Mouse (Mus musculus) embryonic stem cell, embryonic (primary cell): ENCODE data around the gene Scarb2.

Experiments used
- CTCF ChIA-PET, 4 experiments: fragments of 300-600 bp in 2 of 4; fragments of 350-600 bp in 2 of 4; sonication (Branson Sonifier 250); formaldehyde crosslinking; loops; one replicate each; lab custom pipeline; 2022; ENCODE audit warnings: inconsistent platforms in 2 of 4; lab: Charles Lee
- POLR2A ChIA-PET, 4 experiments: fragments of 300-600 bp in 2 of 4; fragments of 350-600 bp in 2 of 4; sonication (Branson Sonifier 250); formaldehyde crosslinking; loops; one replicate each; lab custom pipeline; 2022; ENCODE audit warnings: antibody characterized with exemption in 4 of 4, inconsistent platforms in 1 of 4; lab: Charles Lee

The Scarb2 gene

GRCm38 (mm10) chr5:92430723-92431122, 75.9 kb downstream of the Scarb2 start:
- ChIA-PET POLR2A (interaction anchor here in 3 of 4 experiments (0.6 to 1.5 kb wide), 9 partner anchors 10 to 471 kb away, joined by 3 to 4 read pairs (median 3); no protein-coding TSS in a partner anchor), CTCF (interaction anchor here in 2 of 4 experiments (0.5 to 1.2 kb wide), 2 partner anchors 33 to 108 kb away, joined by 3 to 25 read pairs; no protein-coding TSS in a partner anchor)

GRCm38 (mm10) chr5:92424126-92424525, 82.5 kb downstream of the Scarb2 start:
- ChIA-PET CTCF (interaction anchor here in 2 of 4 experiments (0.7 kb wide), 2 partner anchors 15 to 289 kb away, joined by 3 to 6 read pairs; no protein-coding TSS in a partner anchor), POLR2A (interaction anchor here in 2 of 4 experiments (0.7 to 1.1 kb wide), 5 partner anchors 15 to 132 kb away, joined by 3 to 7 read pairs (median 3); no protein-coding TSS in a partner anchor)

- ChIA-PET CTCF (interaction anchor here (0.6 to 1.0 kb wide), 4 partner anchors 10 to 314 kb away, joined by 3 read pairs; no protein-coding TSS in a partner anchor), POLR2A (interaction anchor here in 2 of 4 experiments (0.6 to 1.7 kb wide), 8 partner anchors 10 to 141 kb away, joined by 3 to 7 read pairs (median 4); partner anchors contain the start of gene Fam47e (in 1 of the 2))
Measured at GRCm38 (mm10) chr5:92413982-92414375, 92.7 kb downstream of the Scarb2 start.

GRCm38 (mm10) chr5:92413271-92413981, 93.2 kb downstream of the Scarb2 start:
- CTCF ChIA-PET = interaction anchor here (0.6 to 1.0 kb wide), 4 partner anchors 9 to 315 kb away, joined by 3 read pairs; no protein-coding TSS in a partner anchor
- POLR2A ChIA-PET = interaction anchor here in 3 of 4 experiments (0.6 to 1.7 kb wide), 9 partner anchors 9 to 142 kb away, joined by 3 to 7 read pairs (median 3); partner anchors contain the start of gene Fam47e (in 1 of the 3)

- ChIA-PET POLR2A (interaction anchor here in 2 of 4 experiments (0.7 to 1.5 kb wide), 3 partner anchors 9 to 20 kb away, joined by 3 read pairs; no protein-coding TSS in a partner anchor), CTCF (interaction anchor here in 3 of 4 experiments (0.6 to 1.9 kb wide), 5 partner anchors 13 to 362 kb away, joined by 3 to 5 read pairs (median 4); partner anchors contain the start of gene Sdad1 (in 1 of the 3))
Measured at GRCm38 (mm10) chr5:92411461-92412140, 95.0 kb downstream of the Scarb2 start.

- ChIA-PET CTCF (interaction anchor here in 1 of 4 experiments (0.9 kb wide), 1 partner anchor 100 kb away, joined by 5 read pairs; the partner anchor contains the start of gene Sdad1), POLR2A (interaction anchor here in 1 of 4 experiments (0.6 kb wide), 1 partner anchor 99 kb away, joined by 5 read pairs; no protein-coding TSS in a partner anchor)
Measured at GRCm38 (mm10) chr5:92410486-92410885, 96.1 kb downstream of the Scarb2 start.

- POLR2A ChIA-PET = interaction anchor here in 3 of 4 experiments (1.3 to 1.8 kb wide), 5 partner anchors 11 to 25 kb away, joined by 3 to 8 read pairs (median 3); no protein-coding TSS in a partner anchor
- CTCF ChIA-PET = interaction anchor here in 3 of 4 experiments (0.5 to 1.0 kb wide), 3 partner anchors 11 to 178 kb away, joined by 3 to 5 read pairs (median 3); no protein-coding TSS in a partner anchor
Measured at GRCm38 (mm10) chr5:92409361-92410155, 97.1 kb downstream of the Scarb2 start.

GRCm38 (mm10) chr5:92404400-92404678, 102.3 kb downstream of the Scarb2 start:
- ChIA-PET POLR2A (interaction anchor here in 2 of 4 experiments (0.6 to 1.2 kb wide), 4 partner anchors 9 to 43 kb away, joined by 3 to 4 read pairs (median 3); no protein-coding TSS in a partner anchor), CTCF (interaction anchor here in 1 of 4 experiments (0.9 kb wide), 1 partner anchor 9 kb away, joined by 3 read pairs; no protein-coding TSS in a partner anchor)

- CTCF ChIA-PET = interaction anchor here in 2 of 4 experiments (0.6 to 1.0 kb wide), 3 partner anchors 10 to 101 kb away, joined by 3 to 4 read pairs (median 4); no protein-coding TSS in a partner anchor
- POLR2A ChIA-PET = interaction anchor here in 2 of 4 experiments (0.6 to 1.2 kb wide), 5 partner anchors 9 to 43 kb away, joined by 3 to 4 read pairs (median 3); no protein-coding TSS in a partner anchor
Measured at GRCm38 (mm10) chr5:92403562-92404399, 102.9 kb downstream of the Scarb2 start.

- ChIA-PET CTCF (interaction anchor here in 3 of 4 experiments (0.6 to 1.1 kb wide), 5 partner anchors 10 to 207 kb away, joined by 3 to 4 read pairs (median 3); no protein-coding TSS in a partner anchor), POLR2A (interaction anchor here in 3 of 4 experiments (0.6 to 1.6 kb wide), 7 partner anchors 8 to 901 kb away, joined by 3 to 7 read pairs (median 3); no protein-coding TSS in a partner anchor)
Measured at GRCm38 (mm10) chr5:92402816-92403215, 103.8 kb downstream of the Scarb2 start.

GRCm38 (mm10) chr5:92398153-92398552, 108.5 kb downstream of the Scarb2 start:
- ChIA-PET CTCF (interaction anchor here (0.5 to 2.2 kb wide), 44 partner anchors 10 to 881 kb away, joined by 3 to 24 read pairs (median 4); partner anchors contain the start of genes Sdad1 (in 2 of the 4), Art3 (in 1 of the 4) and Parm1 (in 1 of the 4)), POLR2A (interaction anchor here in 3 of 4 experiments (0.6 to 2.0 kb wide), 11 partner anchors 10 to 527 kb away, joined by 3 to 8 read pairs (median 4); partner anchors contain the start of gene Sdad1 (in 1 of the 3))

GRCm38 (mm10) chr5:92396476-92396875, 110.2 kb downstream of the Scarb2 start:
- POLR2A ChIA-PET = no interaction called here
- CTCF ChIA-PET = interaction anchor here in 1 of 4 experiments (0.9 kb wide), 1 partner anchor 14 kb away, joined by 3 read pairs; no protein-coding TSS in a partner anchor

GRCm38 (mm10) chr5:92395764-92396163, 110.9 kb downstream of the Scarb2 start:
- ChIA-PET POLR2A (no interaction called here), CTCF (interaction anchor here in 1 of 4 experiments (1.3 to 1.6 kb wide), 2 partner anchors 9 to 11 kb away, joined by 4 read pairs; no protein-coding TSS in a partner anchor)

- CTCF ChIA-PET = interaction anchor here in 2 of 4 experiments (0.5 to 1.3 kb wide), 2 partner anchors 8 to 11 kb away, joined by 3 to 4 read pairs; no protein-coding TSS in a partner anchor
- POLR2A ChIA-PET = interaction anchor here in 1 of 4 experiments (0.6 to 1.3 kb wide), 4 partner anchors 9 to 83 kb away, joined by 3 to 5 read pairs (median 4); partner anchors contain the start of gene Sdad1
Measured at GRCm38 (mm10) chr5:92393863-92394262, 112.8 kb downstream of the Scarb2 start.

GRCm38 (mm10) chr5:92392542-92392941, 114.1 kb downstream of the Scarb2 start:
- ChIA-PET CTCF (interaction anchor here in 3 of 4 experiments (0.6 to 0.9 kb wide), 3 partner anchors 10 to 302 kb away, joined by 3 read pairs; no protein-coding TSS in a partner anchor), POLR2A (interaction anchor here in 1 of 4 experiments (0.6 to 1.2 kb wide), 3 partner anchors 23 to 224 kb away, joined by 3 read pairs; no protein-coding TSS in a partner anchor)
